Mouse (Mus musculus): Measurements from ENCODE around the gene Dna2.
"Not testable (repeated sequence)": the region's sequence is repeated elsewhere in the genome, so short reads cannot be mapped to it uniquely, and the experiment has no call there.

Dna2 gene

DNA sequence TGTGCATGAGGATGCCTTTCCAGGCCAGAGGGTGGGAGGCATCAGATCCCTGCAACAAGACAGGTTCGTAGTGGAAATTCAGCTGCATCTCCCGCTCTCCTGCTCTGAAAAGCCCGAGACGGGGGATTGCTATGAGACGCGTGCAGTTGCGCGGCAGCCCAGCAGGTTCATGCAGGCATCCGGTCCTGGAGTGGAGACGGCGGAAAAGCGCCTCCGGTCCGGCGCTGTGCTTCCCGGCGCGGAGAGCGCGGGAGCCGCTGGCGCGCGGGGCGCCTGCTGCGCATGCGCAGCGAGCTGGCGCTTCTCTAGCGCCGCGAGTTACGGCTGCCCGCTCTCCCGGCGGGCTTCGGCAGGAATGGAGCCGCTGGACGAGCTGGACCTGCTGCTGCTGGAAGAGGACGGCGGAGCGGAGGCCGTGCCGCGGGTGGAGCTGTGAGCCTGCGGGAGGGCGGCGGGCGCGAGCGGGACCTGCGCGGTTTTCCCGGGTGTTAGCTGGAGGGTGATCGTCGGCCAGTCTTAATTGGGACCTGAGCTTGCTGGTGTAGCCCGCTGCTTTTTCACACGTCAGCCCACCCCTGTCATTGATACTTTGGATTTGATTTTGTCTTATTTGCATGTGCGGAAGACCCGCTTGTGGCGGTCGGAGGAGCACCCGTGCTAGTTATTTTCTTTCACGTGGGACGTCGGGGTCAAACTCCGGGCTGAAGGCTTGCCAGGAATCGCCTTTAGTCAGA, at the start of gene Dna2:
TSS of gene Dna2 (plus strand) at position 289 of the 734 bp plus-strand sequence.
- DNase-seq (ENCODE audit: low spot score), result peak; percentile 76

DNA sequence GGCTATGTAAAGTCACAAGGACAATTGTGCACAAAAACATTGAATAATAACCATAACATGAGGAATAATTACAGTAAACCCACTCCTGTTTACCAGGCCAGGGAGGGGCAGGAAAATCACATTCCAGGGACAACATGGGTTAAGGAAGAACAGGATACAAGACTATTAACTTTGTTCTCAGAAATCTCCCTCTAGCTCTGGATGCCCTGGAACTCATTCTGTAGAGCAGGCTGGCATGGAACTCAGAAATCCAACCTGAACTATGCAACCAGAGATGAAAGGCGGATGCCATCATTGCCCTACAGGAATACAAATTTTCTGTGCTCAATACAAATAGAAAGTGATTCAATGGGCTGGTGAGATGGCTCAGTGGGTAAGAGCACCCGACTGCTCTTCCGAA, 49.4 kb upstream of the Dna2 start:
- no peak for DNase-seq (ENCODE audit: low spot score)

DNA sequence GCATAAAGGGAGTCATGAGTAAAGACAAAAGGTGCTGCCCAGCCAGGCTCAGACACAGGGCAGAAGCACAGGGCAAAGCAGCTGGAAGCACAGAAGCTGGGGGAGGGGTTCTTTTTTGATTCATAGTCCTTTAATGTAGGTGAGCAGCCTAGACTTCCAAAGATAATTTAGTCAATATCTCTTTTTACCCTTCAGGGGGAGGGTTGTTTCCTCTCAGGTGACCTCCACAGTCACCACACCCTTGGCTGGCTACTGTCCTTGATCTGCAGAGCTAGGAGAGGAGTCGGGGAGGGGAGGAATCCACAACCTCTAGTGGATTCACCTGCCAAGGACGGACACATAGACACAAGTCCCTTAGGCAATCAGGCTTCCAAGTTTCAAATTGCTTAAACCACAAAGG, 48.8 kb upstream of the Dna2 start:
- DNase-seq (ENCODE audit: low spot score), result no peak

DNA sequence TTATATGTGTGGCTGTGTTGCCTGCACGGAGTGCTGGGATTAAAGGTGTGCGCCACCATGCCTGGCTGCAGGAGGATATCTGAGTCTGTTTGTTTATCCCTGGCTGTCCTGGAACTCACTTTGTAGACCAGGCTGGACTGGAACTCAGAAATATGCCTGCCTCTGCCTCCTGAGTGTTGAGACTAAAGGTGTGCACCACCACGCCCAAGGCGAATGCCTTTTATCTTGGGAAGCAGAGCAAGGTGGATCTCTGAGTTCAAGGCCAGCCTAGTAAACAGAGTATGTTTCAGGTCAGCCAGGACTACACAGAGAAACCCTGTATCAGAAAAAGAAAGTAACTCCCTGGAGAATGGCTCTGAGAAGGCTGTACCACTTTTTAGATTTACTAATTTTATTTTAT, 46.7 kb upstream of the Dna2 start:
- no peak for DNase-seq (ENCODE audit: low spot score)

DNA sequence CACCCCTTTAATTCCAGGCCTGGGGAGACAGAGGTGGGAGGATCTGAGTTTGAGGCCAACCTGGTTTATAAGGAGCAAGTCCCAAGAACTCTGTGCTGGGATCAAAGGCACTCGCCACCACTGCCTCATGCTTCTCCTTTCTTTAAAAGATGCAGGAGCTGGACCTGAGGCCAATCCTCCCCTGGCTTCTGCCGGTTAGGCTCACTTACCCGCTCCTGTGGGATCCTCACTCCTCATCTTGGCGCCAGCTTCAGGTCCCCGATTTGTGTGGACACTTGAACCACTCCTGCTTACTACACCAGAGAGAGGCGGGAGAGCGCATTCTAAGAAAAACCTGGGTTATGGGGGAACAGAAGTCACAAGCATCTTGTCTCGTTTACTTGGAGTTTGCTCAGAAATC, 45.0 kb upstream of the Dna2 start:
- no peak for DNase-seq (ENCODE audit: low spot score)

DNA sequence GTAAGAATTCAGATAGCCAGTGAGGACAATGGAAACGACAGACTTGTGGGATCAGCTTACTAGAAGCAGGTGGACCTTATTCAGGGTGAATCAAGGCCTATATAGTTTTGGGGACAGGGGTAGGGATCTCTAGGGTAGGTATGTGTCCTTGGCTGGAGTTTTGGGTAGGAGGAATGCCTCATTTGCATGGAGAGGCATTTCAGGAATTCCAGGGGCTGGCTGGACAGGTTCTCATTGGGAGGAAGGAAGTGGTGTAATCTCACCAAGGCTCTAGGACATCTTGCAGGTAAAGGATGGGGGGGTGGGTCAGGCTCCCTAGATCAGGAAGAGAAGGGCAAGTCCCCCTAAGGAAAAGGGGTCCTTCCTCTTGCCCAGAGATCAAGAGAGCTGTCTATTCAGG, 44.0 kb upstream of the Dna2 start:
- DNase-seq (ENCODE audit: low spot score), result no peak

DNA sequence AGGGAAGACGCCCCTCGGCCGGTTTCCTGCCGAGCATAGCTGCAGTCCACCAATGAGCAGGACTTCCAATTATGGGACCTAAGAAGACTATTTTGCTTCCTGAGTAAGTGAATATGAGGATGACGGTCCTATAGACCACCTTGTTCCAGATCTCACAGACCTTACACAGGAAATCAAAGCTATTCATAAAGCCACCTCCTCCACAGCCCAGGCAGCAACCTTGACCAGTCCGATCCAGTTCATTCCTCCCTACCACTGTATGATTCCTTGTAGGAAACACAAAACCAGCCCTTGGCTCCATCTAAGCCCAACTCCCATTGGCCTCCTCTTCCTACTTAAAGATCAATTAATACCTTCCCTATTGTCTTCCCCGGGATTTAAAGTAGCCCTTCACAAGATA, 40.5 kb upstream of the Dna2 start:
- no peak for DNase-seq (ENCODE audit: low spot score)

DNA sequence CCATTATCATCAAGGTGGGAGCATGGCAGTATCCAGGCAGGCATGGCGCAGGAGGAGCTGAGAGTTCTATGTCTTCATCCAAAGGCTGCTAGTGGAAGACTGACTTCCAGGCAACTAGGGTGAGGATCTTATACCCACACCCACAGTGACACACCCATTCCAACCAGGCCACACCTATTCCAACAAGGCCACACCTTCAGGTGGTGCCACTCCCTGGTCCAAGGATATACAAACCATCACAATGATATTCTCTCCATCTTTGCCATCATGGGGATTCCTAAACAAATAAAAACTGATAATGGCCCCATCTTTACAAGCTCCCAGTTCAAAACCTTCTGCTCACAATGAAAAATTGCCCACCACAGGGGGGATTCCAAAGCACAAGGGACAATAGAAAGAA, 37.9 kb upstream of the Dna2 start, which contains the start of gene Tet1:
TSS of gene Tet1 (minus strand) at position 101 of the 400 bp plus-strand sequence.
- DNase-seq (ENCODE audit: low spot score), result not testable (repeated sequence)

DNA sequence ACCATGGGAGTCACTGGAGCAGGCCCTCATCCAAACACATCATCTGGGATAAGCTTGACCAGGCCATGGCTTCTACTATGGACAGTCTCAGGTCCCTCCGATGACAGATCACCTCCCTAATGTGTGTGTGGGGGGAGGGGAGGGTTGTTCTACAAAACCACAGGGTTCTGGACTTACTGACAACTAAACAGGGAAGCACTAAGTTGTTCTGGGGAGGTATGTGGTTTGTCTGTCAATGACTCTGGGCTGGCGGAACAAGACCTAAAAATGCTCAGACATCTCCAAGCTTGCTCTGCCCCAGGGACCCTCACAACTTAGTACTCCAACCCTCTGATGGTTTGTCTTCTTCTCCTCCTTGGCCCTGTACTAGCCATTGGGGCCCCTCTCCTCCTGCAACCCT, 35.7 kb upstream of the Dna2 start:
- DNase-seq (ENCODE audit: low spot score), result no peak

DNA sequence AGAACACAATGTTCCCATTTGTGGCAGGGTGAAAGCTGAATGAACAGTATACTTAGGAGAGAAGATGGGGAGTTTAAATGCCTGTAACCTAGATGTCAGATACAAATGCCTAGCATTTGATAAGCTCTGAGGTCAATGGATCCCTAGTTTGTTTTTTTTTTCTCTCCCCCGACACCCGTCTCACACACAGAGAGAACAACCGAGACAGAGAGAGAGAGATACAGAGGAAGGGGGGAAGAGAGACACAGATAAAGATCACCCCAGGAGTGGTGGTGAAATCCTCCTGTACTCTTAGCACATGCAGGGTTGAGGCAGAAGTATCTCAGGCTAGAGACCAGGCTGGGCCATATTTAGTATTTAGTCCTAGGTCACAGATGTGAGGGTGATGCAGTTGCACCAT, 27.8 kb upstream of the Dna2 start:
- no peak for DNase-seq (ENCODE audit: low spot score)

DNA sequence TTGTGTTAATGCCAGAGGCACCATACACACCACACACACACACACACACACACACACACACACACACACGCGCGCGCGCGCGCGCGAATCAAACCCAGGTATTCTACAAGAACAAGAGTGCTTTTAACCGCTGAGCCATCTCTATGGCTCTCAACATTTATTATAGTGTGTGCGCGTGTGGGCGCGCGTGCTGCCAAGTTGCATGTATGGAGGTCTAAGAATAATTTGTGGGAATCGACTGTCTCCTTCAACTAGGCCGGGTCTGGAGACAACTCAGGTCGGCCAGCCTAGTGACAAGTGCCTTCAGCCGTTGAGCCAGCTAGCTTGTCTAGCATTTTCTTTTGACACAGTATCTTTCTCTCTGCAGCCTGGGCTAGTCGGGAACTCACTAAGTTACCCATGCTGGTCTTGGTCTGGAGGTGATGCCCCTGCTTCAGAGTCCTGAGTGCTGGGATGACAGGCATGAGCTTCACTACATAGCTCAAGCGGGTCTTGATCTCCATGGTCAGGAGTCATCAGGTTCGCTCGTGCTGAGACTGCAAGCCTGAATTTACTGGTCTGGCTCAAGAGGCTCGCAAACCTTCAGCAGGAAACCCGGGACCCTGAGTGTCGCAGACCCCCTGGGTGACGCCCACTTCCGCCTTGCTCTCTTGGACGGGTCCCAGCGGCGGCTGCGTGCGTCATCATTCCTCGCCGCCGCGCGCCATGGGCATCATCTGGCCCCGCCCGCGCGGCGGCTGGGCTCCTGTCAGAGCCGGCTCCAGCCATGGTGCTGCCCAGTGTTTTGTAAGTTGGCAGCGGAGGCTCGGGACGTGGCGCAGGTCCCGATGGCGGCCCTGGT, 26.7 kb upstream of the Dna2 start, which contains the start of gene Slc25a16:
TSS of gene Slc25a16 (plus strand) at position 709 of the 841 bp plus-strand sequence.
- peak; percentile 82 for DNase-seq (ENCODE audit: low spot score)

DNA sequence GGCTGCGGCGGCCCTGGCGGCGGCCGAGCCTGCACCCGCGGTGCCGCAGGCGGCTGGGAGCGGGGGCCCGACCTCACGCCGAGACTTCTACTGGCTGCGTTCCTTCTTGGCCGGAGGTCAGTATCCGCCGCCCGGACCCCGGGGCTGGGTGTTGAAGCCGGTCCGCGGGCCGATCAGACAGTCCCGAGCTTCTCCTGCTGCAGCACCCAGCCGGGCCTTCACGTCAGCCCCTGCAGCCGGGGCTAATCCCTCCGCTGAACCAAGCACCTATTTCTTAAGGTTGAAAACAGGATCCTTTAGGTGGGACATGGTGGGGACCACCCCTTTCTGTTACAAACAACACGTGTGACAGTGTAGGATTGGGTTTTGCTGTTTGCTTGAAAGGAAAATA, 26.1 kb upstream of the Dna2 start:
- no peak for DNase-seq (ENCODE audit: low spot score)

DNA sequence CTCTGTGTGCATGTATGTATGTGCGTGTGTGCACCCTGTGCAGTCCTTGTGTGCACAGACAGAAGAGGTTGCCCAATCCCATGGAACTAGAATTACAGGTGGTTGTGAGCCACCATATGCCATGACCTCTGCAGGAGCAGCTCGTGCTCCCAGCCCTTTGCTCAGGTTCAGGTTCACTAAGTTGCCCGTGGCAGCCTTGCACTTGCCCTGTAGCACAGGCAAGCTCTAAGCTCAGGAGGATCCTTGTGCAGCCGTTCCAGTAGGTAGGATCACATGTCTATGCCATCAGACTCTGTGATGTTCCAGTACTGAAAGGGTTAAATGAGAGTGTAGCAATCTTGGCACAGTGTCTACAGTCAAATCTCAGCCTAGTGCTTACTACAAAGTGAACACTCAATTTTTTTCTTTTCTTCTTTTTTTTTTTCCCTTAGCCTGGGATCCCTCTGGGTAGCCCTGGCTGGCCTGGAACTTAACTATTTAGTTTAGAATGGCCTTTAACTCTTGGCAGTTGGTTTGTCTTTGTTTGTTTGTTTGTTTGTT, 22.7 kb upstream of the Dna2 start:
- DNase-seq (ENCODE audit: low spot score), result no peak

DNA sequence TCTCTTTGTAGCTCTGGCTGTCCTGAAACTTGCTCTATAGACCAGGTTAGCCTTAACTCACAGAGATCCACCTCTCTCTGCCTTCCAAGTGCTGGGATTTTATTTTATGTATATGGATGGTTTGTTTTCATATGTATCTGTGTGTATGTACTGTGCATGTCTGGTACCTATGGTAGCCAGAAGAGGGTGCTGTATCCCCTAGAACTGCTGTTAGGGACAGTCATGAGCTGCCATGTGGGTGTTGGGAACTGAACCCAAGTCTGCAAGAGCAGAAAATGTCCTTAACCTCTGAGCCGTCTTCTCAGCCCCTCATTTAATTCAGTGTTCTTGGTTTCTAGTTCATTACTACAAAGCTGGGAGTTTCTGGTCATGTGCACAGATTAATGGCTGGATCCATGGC, 14.4 kb upstream of the Dna2 start:
- DNase-seq (ENCODE audit: low spot score), result no peak

DNA sequence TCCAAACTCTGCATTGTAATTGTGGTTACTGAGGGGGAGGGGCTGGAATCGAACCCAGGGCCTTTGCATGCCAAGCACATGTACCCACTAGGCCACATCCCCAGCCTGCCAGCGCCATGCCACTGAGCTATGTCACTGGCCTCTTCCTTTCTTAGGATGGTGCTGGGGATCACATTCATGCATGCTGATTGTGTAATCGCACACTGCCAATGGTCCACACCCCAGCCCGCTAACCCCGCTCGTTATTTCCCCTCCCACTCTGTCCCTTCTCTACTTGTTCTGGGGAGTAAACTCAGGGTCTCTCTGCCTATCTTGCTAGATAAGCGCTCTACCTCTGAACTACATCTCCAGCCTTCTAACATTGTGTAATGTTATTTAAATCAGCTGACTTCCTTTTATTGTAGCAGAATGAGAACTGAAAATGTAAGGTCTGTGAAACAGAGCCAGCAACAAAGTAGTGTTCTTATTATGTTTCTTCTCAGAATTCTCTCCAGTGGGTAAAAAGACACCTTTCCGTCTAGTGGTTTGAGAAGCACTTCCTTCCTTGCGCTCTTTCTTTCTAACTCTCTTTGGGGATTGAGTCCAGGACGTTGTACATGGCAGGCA, 1.7 kb upstream of the Dna2 start:
- DNase-seq (ENCODE audit: low spot score), result no peak

DNA sequence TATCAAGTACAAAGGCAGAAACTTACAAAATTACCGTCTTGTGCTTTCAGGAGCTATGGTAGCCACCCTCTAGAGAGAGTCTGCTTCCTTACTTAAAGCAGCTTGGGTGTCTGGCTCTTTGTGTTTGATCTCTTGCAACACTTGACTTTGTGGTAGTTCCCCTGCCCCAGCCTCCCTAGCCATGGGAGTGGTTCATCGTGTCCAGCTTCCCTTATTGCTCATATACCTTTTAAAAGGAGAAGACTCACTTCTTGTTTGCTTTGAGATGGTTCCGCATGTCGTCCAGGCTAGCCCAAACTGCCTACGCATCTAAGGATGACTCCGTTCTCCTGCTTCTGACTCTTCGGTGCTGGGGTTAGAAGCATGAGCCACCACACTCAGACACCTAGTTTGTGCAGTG, 1.7 kb downstream of the Dna2 start:
- DNase-seq (ENCODE audit: low spot score), result no peak

DNA sequence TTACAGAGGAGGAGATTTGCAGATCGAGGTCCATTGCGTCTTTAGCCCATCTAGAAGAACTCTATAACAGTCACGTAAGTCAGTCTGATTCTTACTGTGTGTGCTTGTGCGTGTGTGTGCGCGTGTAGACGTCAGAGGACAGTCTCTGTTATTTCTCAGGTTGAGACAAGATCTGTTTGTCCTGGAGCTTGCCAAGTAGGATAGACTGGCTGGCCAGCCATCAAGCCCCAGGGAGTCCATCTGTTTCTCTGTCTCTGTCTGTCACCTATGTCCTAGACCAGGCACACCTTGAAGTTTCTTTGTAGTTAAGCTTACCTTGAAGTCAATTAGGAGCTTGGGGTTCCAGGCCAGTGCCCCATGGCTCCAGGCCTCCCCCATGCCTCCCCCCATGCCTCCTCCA, 17.1 kb downstream of the Dna2 start:
- DNase-seq (ENCODE audit: low spot score), result no peak

DNA sequence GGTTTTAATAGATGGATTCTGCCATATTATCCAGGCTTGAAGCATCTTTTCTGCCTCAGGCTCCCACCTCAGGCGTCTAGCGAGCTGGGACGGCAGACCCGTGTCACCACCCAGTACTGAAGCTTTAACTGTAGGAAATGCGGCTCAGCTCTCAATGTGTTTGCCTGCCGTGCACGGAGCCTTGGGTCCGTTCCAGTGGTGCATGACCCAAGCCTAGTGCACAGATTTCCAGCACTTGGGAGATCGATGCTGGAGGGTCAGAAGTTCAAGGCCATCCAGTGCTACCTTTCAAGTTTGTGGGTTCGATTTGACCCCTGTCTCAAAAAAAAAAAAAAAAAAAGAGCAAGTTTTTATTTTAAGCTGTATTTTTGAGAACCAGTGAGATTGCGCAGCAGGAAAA, 19.0 kb downstream of the Dna2 start:
- DNase-seq (ENCODE audit: low spot score), result no peak

DNA sequence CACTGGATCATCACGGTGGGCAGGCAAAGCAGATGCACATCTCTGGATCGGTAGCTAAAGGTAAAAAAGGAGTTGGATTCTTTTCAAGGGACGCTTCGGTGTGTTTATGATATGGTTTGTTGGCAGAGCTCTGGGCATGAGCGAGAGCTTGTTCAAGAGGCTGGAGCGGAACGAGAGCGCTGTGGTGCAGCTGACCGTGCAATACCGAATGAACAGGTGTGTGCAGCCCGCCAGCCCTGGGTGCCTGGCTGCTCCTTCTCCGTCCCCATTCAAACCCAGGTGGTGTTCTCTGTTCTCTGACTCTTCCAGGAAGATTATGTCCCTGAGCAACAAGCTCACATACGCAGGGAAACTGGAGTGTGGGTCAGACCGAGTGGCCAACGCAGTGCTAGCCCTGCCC, 19.5 kb downstream of the Dna2 start:
- no peak for DNase-seq (ENCODE audit: low spot score)

DNA sequence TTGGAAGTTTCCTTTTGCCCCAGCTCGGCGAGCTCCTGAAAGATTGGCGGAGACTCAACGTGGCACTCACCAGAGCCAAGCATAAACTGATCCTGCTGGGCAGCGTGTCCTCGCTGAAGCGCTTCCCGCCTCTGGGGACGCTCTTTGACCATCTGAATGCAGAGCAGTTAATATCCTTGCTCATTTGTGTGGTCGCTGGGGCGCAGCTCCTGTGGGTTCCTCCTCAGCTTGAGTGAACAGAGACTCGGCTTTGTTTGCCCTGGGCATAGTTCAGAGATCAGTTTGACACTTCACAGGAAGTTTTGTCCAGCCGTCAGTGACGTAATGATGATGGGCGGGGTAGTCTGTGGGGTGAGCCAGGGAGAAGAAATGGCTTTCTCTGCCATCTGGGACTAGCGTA, 25.0 kb downstream of the Dna2 start:
- no peak for DNase-seq (ENCODE audit: low spot score)

DNA sequence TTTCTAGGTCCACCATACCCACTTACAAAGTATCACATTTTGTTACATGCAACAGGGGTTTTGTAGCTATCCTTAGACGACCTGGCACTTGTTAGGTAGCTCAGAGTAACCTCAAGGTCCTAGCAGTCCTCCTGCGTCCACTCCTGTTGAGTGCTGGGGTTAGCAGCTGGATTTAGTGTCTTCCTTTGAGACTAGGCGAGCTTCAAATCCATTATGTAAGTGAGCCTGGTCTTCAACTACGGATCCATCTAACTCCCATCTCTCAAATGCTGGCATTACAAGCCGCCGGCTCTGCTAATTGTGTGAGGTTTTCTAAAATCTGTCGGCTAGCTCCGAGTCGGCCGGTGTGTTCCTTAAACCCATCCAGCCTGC, 32.8 kb downstream of the Dna2 start:
- no peak for DNase-seq (ENCODE audit: low spot score)

DNA sequence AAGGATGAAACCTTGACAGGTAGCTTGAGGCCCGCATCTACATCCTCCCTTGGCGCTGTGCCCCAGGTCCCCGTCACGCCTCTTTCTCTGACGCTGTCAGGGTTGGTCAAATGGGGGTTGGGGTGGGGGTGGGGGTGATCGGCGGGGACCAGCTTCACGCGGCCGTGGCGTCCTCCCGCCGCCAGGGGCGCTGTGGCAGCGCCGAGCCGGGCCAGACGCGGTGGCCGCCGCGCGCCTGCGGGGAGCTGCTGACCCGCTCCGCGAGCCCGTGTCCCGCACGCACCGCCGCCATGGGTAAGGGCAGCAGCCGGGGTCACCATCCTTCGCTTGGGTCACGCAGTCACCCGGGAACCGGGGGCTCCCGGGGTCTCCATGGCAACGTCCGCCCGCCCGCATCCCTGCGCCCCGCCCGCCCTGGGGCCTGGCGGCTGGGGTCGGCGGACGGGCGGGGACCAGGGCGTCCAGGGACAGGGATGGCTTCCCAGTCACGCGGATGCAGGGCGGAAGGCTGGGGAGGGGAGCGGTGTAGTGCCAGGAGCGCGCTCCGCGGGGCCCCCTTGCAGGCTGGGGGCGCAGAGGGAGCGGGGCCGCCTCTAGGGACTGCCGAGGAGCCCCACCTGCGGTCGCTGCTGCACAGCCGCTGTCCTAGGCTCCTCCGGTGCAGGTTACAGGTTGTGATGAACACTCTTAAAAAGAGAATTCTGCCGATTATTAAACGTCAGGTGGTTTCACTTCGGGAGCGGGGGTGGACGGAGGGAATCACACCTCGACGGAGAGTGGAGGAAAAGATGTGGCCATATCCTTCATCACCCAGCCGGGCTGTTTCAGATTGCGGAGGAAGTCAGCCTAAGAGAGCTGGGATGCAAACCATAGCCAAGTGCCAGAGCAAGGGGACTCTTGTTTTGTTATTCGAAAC, 33.5 kb downstream of the Dna2 start, which contains the start of gene Rufy2:
TSS of gene Rufy2 (plus strand) at position 185 of the 916 bp plus-strand sequence.
- DNase-seq (ENCODE audit: low spot score), result peak; percentile 44
